Mouse (Mus musculus): Measurements from ENCODE around the gene Tspan14. TPM values are rescaled to one million over a fixed set of nuclear protein-coding genes. Genes with fewer than 3 reads are reported as not detected.

Tspan14 gene
- polyA plus RNA-seq, 1 experiment from 2014 or later: 97.5 TPM

DNA sequence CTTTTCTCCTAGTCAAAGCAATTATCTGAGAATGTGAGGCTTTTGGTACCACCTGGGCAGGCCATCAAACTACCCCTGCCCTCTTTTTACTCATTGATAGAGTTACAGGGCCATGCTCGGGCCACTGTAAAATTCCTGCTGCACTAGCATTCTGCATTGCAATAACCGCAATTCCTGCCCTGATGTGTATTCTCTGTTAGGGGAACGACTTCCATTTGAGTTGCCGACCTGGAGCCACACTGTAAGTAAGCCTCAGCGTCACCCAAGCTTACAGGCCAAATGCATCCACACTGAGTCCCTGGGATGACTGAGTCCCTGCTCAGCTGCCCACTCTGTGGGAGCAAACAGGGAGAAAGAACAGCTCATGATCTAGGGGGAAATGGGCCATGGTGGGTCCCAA is 35.0 kb upstream of the Tspan14 start:
- H3K4me3 ChIP-seq: no peak overlapping the region
- H3K9ac ChIP-seq (replicated peaks): no peak overlapping the region
- WGBS: 95% methylated on average over 5 of the region's 5 CpGs
- no peak overlapping the region for H3K4me2 ChIP-seq (replicated peaks)
- H3K36me3 ChIP-seq: peaks cover 13% of the 10 kb centered on the region
- no peak for ATAC-seq (replicated peaks)
- H3K27ac ChIP-seq (replicated peaks): no peak overlapping the region
- H3K4me1 ChIP-seq: peaks cover 10% of the 10 kb centered on the region
- H3K9me3 ChIP-seq: no peaks in the 10 kb centered on the region
- no peaks in the 10 kb centered on the region for H3K27me3 ChIP-seq

DNA sequence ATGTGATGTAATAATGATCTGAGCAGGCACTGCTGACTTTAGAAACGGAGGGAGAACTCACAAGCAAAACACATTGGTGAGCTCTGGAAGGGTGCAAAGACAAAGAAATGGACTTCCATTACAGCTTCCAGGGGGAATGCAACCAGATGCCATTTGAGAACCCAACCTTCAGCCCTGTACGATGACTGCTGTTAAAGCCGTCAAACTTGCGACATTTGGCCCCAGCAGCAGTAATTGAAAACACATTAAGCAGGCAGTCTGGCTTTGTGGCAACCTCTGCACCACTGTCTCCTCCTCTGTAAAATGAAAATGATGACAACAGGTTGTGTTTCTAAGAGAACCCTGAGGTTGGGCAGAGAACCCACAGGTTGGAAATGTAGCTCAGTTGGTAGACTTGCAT is 34.2 kb upstream of the Tspan14 start:
- 90% methylated on average over 4 of the region's 4 CpGs for WGBS
- no peaks in the 10 kb centered on the region for H3K27me3 ChIP-seq
- H3K27ac ChIP-seq (replicated peaks): no peak overlapping the region
- no peaks in the 10 kb centered on the region for H3K9me3 ChIP-seq
- H3K4me2 ChIP-seq (replicated peaks): no peak overlapping the region
- no peak for ATAC-seq (replicated peaks)
- no peak overlapping the region for H3K4me3 ChIP-seq
- no peak overlapping the region for H3K9ac ChIP-seq (replicated peaks)
- peaks cover 13% of the 10 kb centered on the region for H3K36me3 ChIP-seq
- H3K4me1 ChIP-seq: peaks cover 10% of the 10 kb centered on the region

DNA sequence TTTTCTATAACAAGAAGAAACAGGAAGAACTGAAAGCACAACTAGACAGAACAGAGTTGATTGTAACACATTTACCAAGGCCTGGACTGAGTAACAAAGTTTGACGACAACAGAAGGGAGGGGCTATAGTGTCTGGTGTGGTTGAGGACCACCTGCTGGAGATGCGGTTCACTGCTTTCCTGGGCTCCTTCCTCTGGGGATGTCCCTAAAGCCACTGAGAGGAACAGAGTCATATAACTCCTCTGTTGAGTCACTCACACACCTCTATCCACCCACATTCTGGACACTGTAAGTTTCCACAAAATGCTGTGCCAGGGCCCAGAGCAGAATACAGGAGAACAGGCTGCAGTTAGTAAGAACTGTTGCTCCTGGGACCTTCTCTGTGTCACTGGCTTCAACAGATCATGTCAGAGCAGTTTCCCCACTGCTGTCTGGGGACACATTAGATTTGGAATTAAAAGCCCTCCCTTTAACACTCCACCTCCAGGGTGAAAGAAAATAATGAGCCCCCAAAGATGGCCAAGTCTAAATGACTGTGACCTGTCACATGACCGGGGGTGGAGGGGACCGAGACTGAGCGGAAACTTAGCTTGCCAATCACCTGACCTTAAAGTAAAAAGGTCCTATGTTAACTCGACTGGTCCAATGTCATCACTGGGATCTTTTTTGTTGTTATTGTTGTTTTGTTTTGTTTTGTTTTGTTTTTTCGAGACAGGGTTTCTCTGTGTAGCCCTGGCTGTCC is 33.5 kb upstream of the Tspan14 start:
- Histone ChIP-seq H3K4me1 (peaks cover 10% of the 10 kb centered on the region), H3K4me3 (no peak overlapping the region), H3K9ac (replicated peaks) (no peak overlapping the region), H3K4me2 (replicated peaks) (no peak overlapping the region), H3K9me3 (no peaks in the 10 kb centered on the region), H3K27ac (replicated peaks) (no peak overlapping the region), H3K27me3 (no peaks in the 10 kb centered on the region), H3K36me3 (peaks cover 13% of the 10 kb centered on the region)
- no peak for ATAC-seq (replicated peaks)
- WGBS: 90% methylated on average over 7 of the region's 7 CpGs

DNA sequence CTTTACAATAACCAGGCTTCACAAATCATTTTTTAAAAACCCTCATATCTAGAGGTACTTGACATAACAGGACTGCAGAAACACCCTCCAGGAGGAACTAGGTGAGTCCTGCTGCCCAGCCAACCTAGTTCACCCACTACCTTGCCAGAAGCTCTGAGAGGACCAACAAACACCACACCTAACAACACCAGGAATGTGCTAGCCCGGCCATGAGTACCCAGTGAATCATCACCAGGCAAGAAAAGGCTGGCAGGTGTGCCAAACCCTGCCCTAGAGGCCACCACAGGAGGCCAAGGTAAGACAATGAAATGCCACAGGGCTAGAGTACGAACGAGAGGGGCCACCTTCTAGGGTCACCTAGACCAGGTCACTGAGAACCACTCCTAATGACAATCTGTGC is 29.6 kb upstream of the Tspan14 start:
- no peaks in the 10 kb centered on the region for H3K27me3 ChIP-seq
- WGBS: 79% methylated on average over 3 of the region's 3 CpGs
- no peak overlapping the region for H3K4me3 ChIP-seq
- no peak overlapping the region for H3K4me2 ChIP-seq (replicated peaks)
- ATAC-seq (replicated peaks): no peak
- no peaks in the 10 kb centered on the region for H3K9me3 ChIP-seq
- no peak overlapping the region for H3K27ac ChIP-seq (replicated peaks)
- H3K9ac ChIP-seq (replicated peaks): no peak overlapping the region
- H3K4me1 ChIP-seq: no peaks in the 10 kb centered on the region
- peaks cover 21% of the 10 kb centered on the region for H3K36me3 ChIP-seq

DNA sequence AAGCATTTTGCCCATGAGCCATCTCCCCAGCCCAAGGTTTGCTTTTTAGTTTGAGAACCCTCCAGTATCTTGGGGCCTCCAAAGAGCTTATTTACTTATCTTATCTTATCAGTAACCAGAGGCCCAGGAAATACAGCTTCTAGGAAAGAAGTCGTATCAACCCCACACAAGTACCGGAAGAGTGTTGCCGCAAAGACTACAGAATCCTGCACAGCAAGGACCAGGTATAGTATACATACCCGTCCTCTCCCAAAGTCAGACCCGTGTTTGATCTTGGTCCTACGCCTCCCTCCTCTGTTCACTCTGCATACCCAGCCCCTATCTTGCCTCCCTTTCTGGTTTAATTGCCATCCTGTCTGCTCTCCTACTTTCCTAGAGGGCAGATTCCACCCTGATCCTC is 25.9 kb upstream of the Tspan14 start:
- H3K4me2 ChIP-seq (replicated peaks): no peak overlapping the region
- H3K27ac ChIP-seq (replicated peaks): no peak overlapping the region
- peaks cover 8% of the 10 kb centered on the region; the same call in 1 of the 2 replicates for H3K36me3 ChIP-seq
- H3K4me3 ChIP-seq: no peak overlapping the region
- 90% methylated on average over 6 of the region's 6 CpGs for WGBS
- H3K9ac ChIP-seq (replicated peaks): no peak overlapping the region
- no peaks in the 10 kb centered on the region for H3K4me1 ChIP-seq
- ATAC-seq (replicated peaks): no peak
- H3K9me3 ChIP-seq: no peaks in the 10 kb centered on the region
- no peaks in the 10 kb centered on the region for H3K27me3 ChIP-seq

DNA sequence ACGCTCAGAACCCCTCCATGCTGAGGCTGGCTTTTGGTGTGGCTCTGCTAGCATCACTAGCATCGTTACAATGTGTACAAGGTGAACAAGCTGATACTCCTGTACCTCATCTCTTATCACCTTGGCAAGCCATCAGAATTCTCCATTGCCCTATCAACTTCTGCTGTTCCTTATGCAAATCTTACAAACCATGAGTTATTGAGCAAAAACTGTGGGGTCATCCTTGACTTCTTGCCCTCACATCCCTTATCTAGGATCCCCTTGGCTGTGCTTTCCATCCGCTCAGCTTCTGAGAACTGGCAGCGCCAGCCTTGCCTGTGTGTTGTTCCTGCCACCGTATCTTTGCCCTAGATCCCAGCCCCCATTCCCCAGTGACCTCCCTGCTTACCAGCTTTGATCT is 22.2 kb upstream of the Tspan14 start:
- H3K4me1 ChIP-seq: no peaks in the 10 kb centered on the region
- H3K9ac ChIP-seq (replicated peaks): no peak overlapping the region
- H3K27me3 ChIP-seq: no peaks in the 10 kb centered on the region
- peaks cover 5% of the 10 kb centered on the region; the same call in 1 of the 2 replicates for H3K36me3 ChIP-seq
- no peak for ATAC-seq (replicated peaks)
- H3K9me3 ChIP-seq: no peaks in the 10 kb centered on the region
- 94% methylated on average over 5 of the region's 5 CpGs for WGBS
- no peak overlapping the region for H3K4me2 ChIP-seq (replicated peaks)
- no peak overlapping the region for H3K4me3 ChIP-seq
- H3K27ac ChIP-seq (replicated peaks): no peak overlapping the region

DNA sequence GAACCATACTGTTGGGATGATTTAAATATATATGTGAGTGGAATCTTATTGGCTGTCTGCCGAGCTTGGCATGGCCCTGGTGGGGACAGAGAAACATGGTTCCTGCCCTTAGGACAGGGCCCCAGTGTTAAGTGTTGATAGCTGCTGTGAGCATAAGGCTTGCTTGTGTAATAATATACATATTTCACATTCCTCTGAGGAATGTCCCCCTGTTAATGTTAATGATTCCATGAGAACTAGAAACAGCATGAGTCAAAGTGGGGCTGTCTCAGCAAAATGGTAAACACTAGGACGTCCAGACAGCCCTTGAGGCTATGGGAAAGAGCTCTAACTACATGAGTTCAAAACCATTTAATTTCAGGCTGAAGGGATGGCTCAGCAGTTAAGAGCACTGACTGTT is 20.6 kb upstream of the Tspan14 start:
- 85% methylated on average over 2 of the region's 2 CpGs for WGBS
- no peaks in the 10 kb centered on the region for H3K9me3 ChIP-seq
- no peak overlapping the region for H3K27ac ChIP-seq (replicated peaks)
- H3K36me3 ChIP-seq: no peaks in the 10 kb centered on the region
- H3K9ac ChIP-seq (replicated peaks): no peak overlapping the region
- H3K27me3 ChIP-seq: no peaks in the 10 kb centered on the region
- H3K4me1 ChIP-seq: no peaks in the 10 kb centered on the region
- H3K4me2 ChIP-seq (replicated peaks): no peak overlapping the region
- ATAC-seq (replicated peaks): no peak
- no peak overlapping the region for H3K4me3 ChIP-seq

DNA sequence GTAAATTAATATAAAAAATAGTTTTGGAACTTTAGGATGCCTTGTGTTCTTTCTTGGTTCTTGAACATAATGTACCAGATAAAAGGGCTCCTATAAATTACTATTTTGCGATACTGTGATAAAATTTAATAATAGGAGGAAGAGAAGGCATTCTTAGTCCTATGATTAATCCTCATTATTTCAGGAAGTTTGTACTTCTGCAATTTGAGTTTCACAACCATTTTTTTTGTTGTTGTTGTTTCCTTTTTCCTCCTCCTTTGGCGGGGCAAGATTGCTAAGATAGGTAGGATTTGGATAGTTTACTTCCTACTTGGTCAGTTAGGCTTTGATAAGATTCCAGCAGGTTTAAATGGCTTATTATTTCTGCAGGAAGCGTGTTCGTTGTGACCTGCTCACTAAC is 19.0 kb upstream of the Tspan14 start:
- H3K36me3 ChIP-seq: no peaks in the 10 kb centered on the region
- ATAC-seq (replicated peaks): no peak
- no peaks in the 10 kb centered on the region for H3K27me3 ChIP-seq
- H3K27ac ChIP-seq (replicated peaks): no peak overlapping the region
- H3K9ac ChIP-seq (replicated peaks): no peak overlapping the region
- H3K4me2 ChIP-seq (replicated peaks): no peak overlapping the region
- H3K4me1 ChIP-seq: no peaks in the 10 kb centered on the region
- no peak overlapping the region for H3K4me3 ChIP-seq
- no peaks in the 10 kb centered on the region for H3K9me3 ChIP-seq
- 85% methylated on average over 4 of the region's 4 CpGs for WGBS

DNA sequence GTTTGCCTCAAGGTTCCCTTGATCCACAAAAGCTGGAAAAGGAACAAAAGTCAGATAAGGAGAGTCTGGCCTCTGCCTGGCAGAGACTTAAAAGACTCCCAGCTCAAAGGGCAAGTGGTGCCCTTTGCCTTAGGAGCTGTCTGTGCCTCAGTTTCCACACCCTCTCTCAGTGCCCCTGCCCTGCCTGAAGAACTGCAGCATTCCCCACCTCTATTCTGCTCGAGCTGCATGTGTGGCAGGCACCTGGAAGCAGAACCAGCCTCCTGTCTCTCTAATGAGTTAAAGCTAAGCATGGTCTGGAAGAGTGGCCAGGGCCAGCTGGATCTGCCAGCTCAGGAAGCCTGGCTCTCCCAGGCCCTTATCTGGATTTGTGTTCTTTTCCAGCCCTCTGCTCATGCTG is 13.1 kb upstream of the Tspan14 start:
- no peaks in the 10 kb centered on the region for H3K4me1 ChIP-seq
- H3K36me3 ChIP-seq: no peaks in the 10 kb centered on the region
- H3K4me2 ChIP-seq (replicated peaks): no peak overlapping the region
- no peak overlapping the region for H3K27ac ChIP-seq (replicated peaks)
- WGBS: 68% methylated on average over 1 of the region's 1 CpGs
- H3K4me3 ChIP-seq: no peak overlapping the region
- ATAC-seq (replicated peaks): no peak
- H3K9me3 ChIP-seq: no peaks in the 10 kb centered on the region
- H3K9ac ChIP-seq (replicated peaks): no peak overlapping the region
- H3K27me3 ChIP-seq: no peaks in the 10 kb centered on the region

DNA sequence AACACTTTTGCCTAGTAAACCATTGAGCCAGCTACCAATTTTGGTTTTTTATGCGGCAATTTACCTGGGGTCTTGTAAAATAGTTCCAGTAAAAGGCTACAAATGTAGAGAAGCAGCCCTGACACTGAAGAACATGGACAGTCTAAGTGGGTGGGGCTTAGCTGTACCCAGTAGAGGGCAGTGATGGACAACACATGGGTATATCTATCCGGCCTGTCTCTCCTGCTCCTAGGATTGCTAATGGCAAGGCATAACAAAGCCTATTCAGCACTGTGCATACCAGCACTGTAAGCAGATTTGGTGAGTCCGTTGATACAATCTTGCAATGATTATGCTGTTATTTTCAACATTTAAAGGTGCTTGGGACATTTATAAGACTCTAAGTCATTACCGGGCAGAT is 12.4 kb upstream of the Tspan14 start:
- 46% methylated on average over 4 of the region's 4 CpGs for whole genome bisulfite sequencing
- Histone ChIP-seq H3K4me2 (replicated peaks) (no peak overlapping the region), H3K27me3 (no peaks in the 10 kb centered on the region), H3K4me1 (no peaks in the 10 kb centered on the region), H3K36me3 (no peaks in the 10 kb centered on the region), H3K4me3 (no peak overlapping the region), H3K9ac (replicated peaks) (no peak overlapping the region), H3K9me3 (no peaks in the 10 kb centered on the region), H3K27ac (replicated peaks) (no peak overlapping the region)
- 0 out of 2 replicates have a peak, but pooled peaks have one; percentile 51 for ATAC-seq (replicated peaks)

DNA sequence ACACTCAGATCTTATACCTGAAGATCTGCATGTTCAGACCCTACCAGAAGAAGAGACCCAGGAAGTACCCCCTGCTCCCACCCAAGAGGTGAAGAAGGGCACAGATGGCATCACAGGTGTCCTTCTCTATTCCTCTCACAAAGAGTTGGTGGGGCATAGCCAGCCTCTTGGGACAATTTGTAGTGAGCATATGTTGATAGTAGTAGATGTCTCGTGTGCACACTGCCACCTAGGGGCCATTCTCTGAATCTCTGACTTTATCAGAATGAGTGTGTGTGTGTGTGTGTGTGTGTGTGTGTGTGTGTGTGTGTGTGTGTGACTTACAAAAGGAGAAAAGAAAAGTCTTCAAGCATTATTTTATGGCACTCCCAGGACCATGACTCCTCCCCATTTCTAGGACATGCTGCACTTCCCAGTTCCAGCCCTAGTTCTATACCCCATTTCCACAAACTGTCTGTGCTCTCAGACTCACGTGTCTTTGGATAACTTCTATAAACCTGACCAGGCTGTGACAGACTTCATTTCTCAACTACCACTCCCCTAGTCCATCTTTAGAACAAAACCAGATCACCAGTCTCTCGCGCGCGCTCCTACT is 8.6 kb upstream of the Tspan14 start:
- 73% methylated on average over 6 of the region's 6 CpGs for WGBS

DNA sequence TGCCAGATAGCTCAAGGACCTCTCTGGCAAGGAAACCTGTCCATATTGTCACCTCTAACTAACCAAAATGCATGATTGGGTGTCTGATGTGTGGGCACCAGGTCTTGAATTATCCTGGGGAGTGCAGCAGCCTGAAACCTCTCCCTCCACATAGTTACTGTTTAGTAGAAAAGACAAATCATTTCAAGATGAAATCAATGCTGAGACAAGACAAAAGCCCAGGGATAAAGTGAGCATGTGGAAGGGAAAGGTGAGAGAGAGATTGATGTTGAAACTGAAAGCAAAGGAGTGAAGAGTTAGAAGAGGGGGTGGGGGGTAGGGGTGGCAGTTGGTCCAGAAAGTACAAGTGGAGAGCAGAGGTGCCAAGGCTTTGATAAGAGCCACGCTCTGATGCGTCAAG is 1.4 kb upstream of the Tspan14 start:
- no peaks in the 10 kb centered on the region for H3K36me3 ChIP-seq
- peaks cover 3% of the 10 kb centered on the region; the same call in 1 of the 2 replicates for H3K27me3 ChIP-seq
- 85% methylated on average over 2 of the region's 2 CpGs for WGBS
- no peak for ATAC-seq (replicated peaks)
- H3K9ac ChIP-seq (replicated peaks): no peak overlapping the region
- H3K4me3 ChIP-seq: peak overlapping the region; percentile 99; the same call in 1 of the 2 replicates
- peaks cover 27% of the 10 kb centered on the region for H3K4me1 ChIP-seq
- peak overlapping the region; percentile 78; the same call in 1 of the 2 replicates for H3K4me2 ChIP-seq (replicated peaks)
- no peak overlapping the region; the same call in 1 of the 2 replicates for H3K27ac ChIP-seq (replicated peaks)
- no peaks in the 10 kb centered on the region for H3K9me3 ChIP-seq

More for the DNA sequence above, 8.6 kb upstream of the Tspan14 start:
- peak; percentile 82 for ATAC-seq (replicated peaks)
- no peaks in the 10 kb centered on the region for H3K9me3 ChIP-seq
- H3K36me3 ChIP-seq: no peaks in the 10 kb centered on the region
- H3K4me3 ChIP-seq: no peak overlapping the region
- no peak overlapping the region for H3K27ac ChIP-seq (replicated peaks)
- H3K4me1 ChIP-seq: no peaks in the 10 kb centered on the region
- H3K27me3 ChIP-seq: no peaks in the 10 kb centered on the region
- no peak overlapping the region for H3K4me2 ChIP-seq (replicated peaks)
- H3K9ac ChIP-seq (replicated peaks): no peak overlapping the region

DNA sequence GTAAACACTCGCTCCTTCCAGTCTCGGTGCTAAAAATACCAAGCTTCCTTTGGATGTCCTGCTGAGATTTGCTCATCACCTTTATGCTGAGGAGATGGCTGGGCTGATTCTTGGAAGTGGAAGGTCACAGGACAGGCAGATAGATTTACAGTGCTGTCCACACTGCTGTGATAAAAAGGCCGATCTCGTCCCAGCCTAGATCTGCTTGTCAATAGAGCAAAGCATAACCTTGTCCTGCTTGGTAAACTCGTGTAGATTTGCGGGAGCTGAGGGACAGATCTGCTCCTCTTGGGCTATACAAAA is 942 bp upstream of the Tspan14 start:
- peaks cover 32% of the 10 kb centered on the region for H3K4me1 ChIP-seq
- peak overlapping the region; percentile 66 for H3K9ac ChIP-seq (replicated peaks)
- peak; percentile 0; the same call in 1 of the 2 replicates for ATAC-seq (replicated peaks)
- peak overlapping the region; percentile 78 for H3K4me2 ChIP-seq (replicated peaks)
- peaks cover 3% of the 10 kb centered on the region; the same call in 1 of the 2 replicates for H3K27me3 ChIP-seq
- peak overlapping the region; percentile 87 for H3K27ac ChIP-seq (replicated peaks)
- WGBS: 3% methylated on average over 6 of the region's 6 CpGs
- H3K36me3 ChIP-seq: no peaks in the 10 kb centered on the region
- H3K4me3 ChIP-seq: peak overlapping the region; percentile 99
- H3K9me3 ChIP-seq: no peaks in the 10 kb centered on the region
